Mouse (Mus musculus) limb, embryonic 11.5 days (tissue): ENCODE measurements around the gene Meiob. TPM values are rescaled to one million over a fixed set of nuclear protein-coding genes. Genes with fewer than 3 reads are reported as not detected.

Source experiments
- ATAC-seq: fragments of 200-750 bp; cut with Nextera tagmentation; 2 replicates; pipeline ENCODE4 v1.8.0; 2017; ENCODE audit warnings: low read depth; ENCODE audit not compliant: insufficient number of reproducible peaks, low FRiP score, low TSS enrichment
- DNase-seq: peaks from one replicate; pipeline ENCODE4 v3.0.0-alpha.2; 2015; ENCODE audit warnings: low spot score
- H3K27ac ChIP-seq: fragments of 300-500 bp; sonication (generic); replicated peaks from 2 replicates; pipeline ENCODE4 v1.5.1; 2014; ENCODE audit warnings: low read depth, mild to moderate bottlenecking, low read length
- H3K27me3 ChIP-seq: fragments of 300-500 bp; sonication (generic); 2 replicates; pipeline ENCODE4 v1.6.1; 2014; ENCODE audit warnings: mild to moderate bottlenecking, low read length, mixed read lengths; ENCODE audit not compliant: control insufficient read depth, insufficient read depth
- H3K36me3 ChIP-seq: fragments of 300-500 bp; sonication (generic); 2 replicates; pipeline ENCODE4 v1.6.1; 2014; ENCODE audit warnings: mild to moderate bottlenecking, low read length, moderate library complexity, mixed read lengths; ENCODE audit not compliant: control insufficient read depth, insufficient read depth
- H3K4me1 ChIP-seq: fragments of 300-500 bp; sonication (generic); 2 replicates; pipeline ENCODE4 v1.6.1; 2014; ENCODE audit warnings: low read length, mixed read lengths; ENCODE audit not compliant: control insufficient read depth, insufficient read depth
- H3K4me2 ChIP-seq: fragments of 300-500 bp; sonication (generic); 2 replicates; pipeline ENCODE4 v1.6.1; 2014; ENCODE audit warnings: low read depth, mild to moderate bottlenecking, moderate library complexity; ENCODE audit not compliant: severe bottlenecking
- H3K4me3 ChIP-seq: fragments of 300-500 bp; sonication (generic); 2 replicates; pipeline ENCODE4 v1.5.1; 2014; ENCODE audit warnings: low read depth, low read length
- H3K9ac ChIP-seq: fragments of 300-500 bp; sonication (generic); 2 replicates; pipeline ENCODE4 v1.6.1; 2014; ENCODE audit warnings: mild to moderate bottlenecking, low read length
- H3K9me3 ChIP-seq: fragments of 300-500 bp; sonication (generic); 2 replicates; pipeline ENCODE4 v1.6.1; 2016; ENCODE audit warnings: low read length; ENCODE audit not compliant: control insufficient read depth
- WGBS: fragments of 180-500 bp; shearing (Covaris S2); extraction: QIAGEN DNeasy Blood & Tissue Kit; methylation state at CpG from one replicate; pipeline ENCODE4 v1.1.7; 2014; 5-methylcytosine and 5-hydroxymethylcytosine counted together
- polyA plus RNA-seq: library from polyadenylated mRNA; unstranded; fragments of >200 nt; fragmentation: Nextera tagmentation; extraction: Ambion mirVana; gene quantifications from 2 replicates; pipeline ENCODE4 v1.2.1, GENCODE M21; 2014

Meiob gene
- polyA plus RNA-seq, 1 experiment from 2014 or later: not detected

GRCm38 (mm10) chr17:24865776-24866175, 61.7 kb downstream of the Meiob start, which contains the start of gene Igfals:
Igfals (plus strand) TSS chr17:24865997.
- no peak within 1 kb of the TSS for H3K9ac ChIP-seq
- H3K27me3 ChIP-seq: no peaks in the 10 kb centered on the region
- H3K36me3 ChIP-seq: 0 out of 2 replicates have a peak, but pooled peaks cover 4% of the 10 kb centered on the region
- H3K9me3 ChIP-seq: no peaks in the 10 kb centered on the region
- 89% methylated on average over 8 of the region's 8 CpGs for WGBS
- no peaks in the 10 kb centered on the region for H3K4me1 ChIP-seq
- H3K4me2 ChIP-seq: no peak within 1 kb of the TSS
- ATAC-seq: no peak
- H3K4me3 ChIP-seq: no peak within 1 kb of the TSS
- DNase-seq: no peak
- no peak within 1 kb of the TSS for H3K27ac ChIP-seq

DNA sequence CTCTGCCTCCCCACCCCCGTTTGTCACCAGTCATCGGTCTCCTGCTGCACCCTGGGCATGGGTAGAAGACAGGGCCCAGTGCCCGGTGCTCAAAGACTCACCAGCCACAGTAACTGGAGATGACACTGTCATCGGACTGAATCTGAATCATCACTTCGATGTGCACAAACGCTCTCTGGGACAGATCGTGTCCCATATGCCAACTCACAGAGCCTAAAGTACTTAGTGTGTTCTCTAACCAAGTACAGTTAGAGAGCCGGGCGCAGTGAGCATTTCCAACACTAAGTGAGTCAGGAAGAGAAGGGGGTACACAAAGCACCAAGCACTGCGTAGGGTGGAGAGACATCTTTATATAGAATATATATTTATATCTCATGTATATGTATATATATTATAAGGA, 63.8 kb downstream of the Meiob start:
- no peaks in the 10 kb centered on the region for H3K36me3 ChIP-seq
- no peaks in the 10 kb centered on the region for H3K4me1 ChIP-seq
- no peak overlapping the region for H3K4me2 ChIP-seq
- ATAC-seq (no peak), DNase-seq (no peak)
- no peaks in the 10 kb centered on the region for H3K27me3 ChIP-seq
- H3K27ac ChIP-seq: no peak overlapping the region
- 92% methylated on average over 10 of the region's 10 CpGs for WGBS
- H3K9me3 ChIP-seq: no peaks in the 10 kb centered on the region
- no peak overlapping the region for H3K9ac ChIP-seq
- H3K4me3 ChIP-seq: no peak overlapping the region

GRCm38 (mm10) chr17:24873695-24874404, 69.8 kb downstream of the Meiob start:
- Histone ChIP-seq H3K9ac (no peak overlapping the region), H3K27ac (no peak overlapping the region), H3K4me3 (no peak overlapping the region), H3K4me2 (no peak overlapping the region), H3K27me3 (no peaks in the 10 kb centered on the region), H3K36me3 (no peaks in the 10 kb centered on the region), H3K9me3 (no peaks in the 10 kb centered on the region), H3K4me1 (peaks cover 5% of the 10 kb centered on the region)
- 45% methylated on average over 4 of the region's 4 CpGs for WGBS
- no peak for ATAC-seq
- DNase-seq: no peak

DNA sequence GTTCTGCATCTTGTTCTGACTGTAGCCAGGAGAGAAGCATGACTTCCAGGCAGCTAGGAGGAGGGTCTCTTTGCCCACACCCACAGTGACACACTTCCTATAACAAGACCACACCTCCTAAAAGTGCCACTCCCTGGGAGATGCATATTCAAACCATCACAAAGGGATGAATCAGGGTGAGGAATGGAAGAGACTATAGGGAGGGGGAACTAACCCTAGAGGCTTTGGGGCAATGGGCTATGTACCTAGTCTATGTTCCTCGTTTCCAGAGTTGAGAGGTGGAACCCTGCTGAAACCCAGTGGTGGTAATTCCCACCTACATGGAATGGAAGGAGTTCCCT, 70.3 kb downstream of the Meiob start:
- ATAC-seq: no peak
- H3K27ac ChIP-seq: no peak overlapping the region
- H3K4me2 ChIP-seq: no peak overlapping the region
- no peaks in the 10 kb centered on the region for H3K9me3 ChIP-seq
- WGBS: 67% methylated on average over 1 of the region's 1 CpGs
- H3K9ac ChIP-seq: no peak overlapping the region
- no peaks in the 10 kb centered on the region for H3K27me3 ChIP-seq
- DNase-seq: no peak
- no peaks in the 10 kb centered on the region for H3K36me3 ChIP-seq
- no peak overlapping the region for H3K4me3 ChIP-seq
- H3K4me1 ChIP-seq: peaks cover 5% of the 10 kb centered on the region

GRCm38 (mm10) chr17:24874989-24875388, 70.9 kb downstream of the Meiob start:
- no peaks in the 10 kb centered on the region for H3K36me3 ChIP-seq
- no peak overlapping the region for H3K27ac ChIP-seq
- H3K4me2 ChIP-seq: no peak overlapping the region
- peaks cover 5% of the 10 kb centered on the region for H3K4me1 ChIP-seq
- no peak overlapping the region for H3K9ac ChIP-seq
- DNase-seq (no peak), ATAC-seq (no peak)
- no peaks in the 10 kb centered on the region for H3K9me3 ChIP-seq
- 80% methylated on average over 8 of the region's 8 CpGs for WGBS
- no peaks in the 10 kb centered on the region for H3K27me3 ChIP-seq
- no peak overlapping the region for H3K4me3 ChIP-seq

- ATAC-seq: no peak
- H3K27ac ChIP-seq: 0 out of 2 replicates have a peak overlapping the region, but pooled peaks have one; percentile 21
- no peaks in the 10 kb centered on the region for H3K36me3 ChIP-seq
- H3K27me3 ChIP-seq: no peaks in the 10 kb centered on the region
- no peak overlapping the region for H3K4me3 ChIP-seq
- H3K4me1 ChIP-seq: peaks cover 5% of the 10 kb centered on the region
- H3K9me3 ChIP-seq: no peaks in the 10 kb centered on the region
- H3K9ac ChIP-seq: peak overlapping the region; percentile 40; the same call in 1 of the 2 replicates
- WGBS: 52% methylated on average over 10 of the region's 10 CpGs
- no peak overlapping the region for H3K4me2 ChIP-seq
- no peak for DNase-seq
Observed at GRCm38 (mm10) chr17:24877336-24878116, 73.4 kb downstream of the Meiob start.

- no peak overlapping the region for H3K4me2 ChIP-seq
- H3K9me3 ChIP-seq: no peaks in the 10 kb centered on the region
- 27% methylated on average over 5 of the region's 5 CpGs for WGBS
- no peaks in the 10 kb centered on the region for H3K27me3 ChIP-seq
- peaks cover 3% of the 10 kb centered on the region; the same call in 1 of the 2 replicates for H3K36me3 ChIP-seq
- H3K4me3 ChIP-seq: no peak overlapping the region
- no peak overlapping the region for H3K27ac ChIP-seq
- DNase-seq: peak; percentile 35
- ATAC-seq: no peak; the same call in 1 of the 2 replicates
- H3K4me1 ChIP-seq: peaks cover 5% of the 10 kb centered on the region
- peak overlapping the region; percentile 40; the same call in 1 of the 2 replicates for H3K9ac ChIP-seq
Observed at GRCm38 (mm10) chr17:24878117-24878397, 74.0 kb downstream of the Meiob start.

DNA sequence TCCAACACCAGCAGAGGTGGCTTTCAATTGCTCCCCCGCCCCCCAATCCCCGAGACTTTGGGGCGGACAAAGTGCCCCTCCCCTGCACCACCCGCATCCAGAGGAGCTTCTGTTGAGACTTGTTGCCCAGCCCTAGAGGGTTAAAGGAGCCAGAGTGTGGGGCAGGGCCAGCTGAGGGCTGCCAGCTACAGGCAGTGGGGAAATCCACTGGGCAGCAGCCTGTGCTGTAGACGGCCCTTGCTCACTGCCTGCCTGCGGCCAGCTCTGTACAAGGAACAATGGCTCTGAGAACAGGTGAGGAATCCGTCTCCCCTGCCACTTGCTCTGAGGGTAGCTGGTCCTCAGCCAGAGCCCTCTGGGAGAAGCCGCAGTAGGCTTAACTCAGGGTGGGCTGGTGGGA, 74.4 kb downstream of the Meiob start:
- H3K27ac ChIP-seq: no peak overlapping the region
- no peak overlapping the region for H3K4me3 ChIP-seq
- H3K4me1 ChIP-seq: peaks cover 5% of the 10 kb centered on the region
- H3K4me2 ChIP-seq: no peak overlapping the region
- no peak overlapping the region for H3K9ac ChIP-seq
- DNase-seq (no peak), ATAC-seq (no peak; the same call in 1 of the 2 replicates)
- 78% methylated on average over 8 of the region's 8 CpGs for WGBS
- H3K27me3 ChIP-seq: no peaks in the 10 kb centered on the region
- no peaks in the 10 kb centered on the region for H3K9me3 ChIP-seq
- H3K36me3 ChIP-seq: peaks cover 5% of the 10 kb centered on the region; the same call in 1 of the 2 replicates
